In genomic region chr17:83732166-83732629, GRCm38 (mm10) we compare ENCODE assay signal across 1 mouse cellular context.
TF ChIP-seq lines count a peak whose summit lies in the region.

No protein-coding gene starts in this region.

TF ChIP-seq in MEL, 35 proteins besides CTCF, POLR2A, EP300 and RAD21 (continued from another document):
- TF ChIP-seq UBTF (IDR thresholded peaks at IDR 0.05; ENCODE audit: borderline replicate concordance, insufficient read depth, low read depth, low read length) (no peak), USF1 (IDR thresholded peaks at IDR 0.05; ENCODE audit: low read depth, low read length) (no peak), ZC3H11A (IDR thresholded peaks at IDR 0.05; ENCODE audit: low read depth, low read length) (no peak)
